Mouse (Mus musculus): ENCODE data around the gene Med21.

Med21 gene

GRCm38 (mm10) chr6:146685781-146686308 lies 43.5 kb downstream of the Med21 start:
- Histone ChIP-seq H3K27me3 (ENCODE audit: control insufficient read depth, insufficient read depth, low read length, poor library complexity, severe bottlenecking) (no peaks in the 10 kb centered on the region), H3K36me3 (ENCODE audit: control insufficient read depth, insufficient read depth, low read length, poor library complexity, severe bottlenecking) (no peaks in the 10 kb centered on the region)
- DNase-seq (ENCODE audit: low read depth, low spot score), result peak; percentile 26

- DNase-seq (ENCODE audit: low read depth, low spot score), result no peak
- Histone ChIP-seq H3K27me3 (ENCODE audit: control insufficient read depth, insufficient read depth, low read length, poor library complexity, severe bottlenecking) (no peaks in the 10 kb centered on the region), H3K36me3 (ENCODE audit: control insufficient read depth, insufficient read depth, low read length, poor library complexity, severe bottlenecking) (no peaks in the 10 kb centered on the region)
Observed at GRCm38 (mm10) chr6:146686463-146687196, 44.3 kb downstream of the Med21 start.

DNA sequence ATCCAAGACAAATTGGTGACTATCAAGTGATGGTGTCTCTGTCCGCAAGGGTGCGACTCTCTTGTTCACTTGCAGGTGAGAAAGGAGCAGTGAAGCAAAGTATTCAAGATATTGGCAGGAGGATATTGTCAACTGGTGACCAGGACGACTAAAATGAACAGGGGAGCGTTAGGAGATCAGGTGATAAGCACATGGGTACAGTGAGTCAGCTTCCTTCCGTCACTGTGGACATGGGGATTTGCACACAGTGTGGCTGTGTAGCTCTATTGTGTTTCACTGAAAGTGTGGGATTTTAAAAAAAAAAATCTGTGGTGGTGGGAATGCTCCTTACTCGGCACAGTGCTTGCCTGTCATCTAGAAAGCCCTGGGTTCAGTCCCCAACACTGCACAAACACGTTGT lies 45.7 kb downstream of the Med21 start:
- H3K27me3 ChIP-seq (ENCODE audit: control insufficient read depth, insufficient read depth, low read length, poor library complexity, severe bottlenecking), result no peaks in the 10 kb centered on the region
- DNase-seq (ENCODE audit: low read depth, low spot score), result no peak

GRCm38 (mm10) chr6:146688861-146689260 lies 46.5 kb downstream of the Med21 start:
- DNase-seq (ENCODE audit: low read depth, low spot score), result no peak
- H3K36me3 ChIP-seq (ENCODE audit: control insufficient read depth, insufficient read depth, low read length, poor library complexity, severe bottlenecking), result no peaks in the 10 kb centered on the region

More for the DNA sequence above, 45.7 kb downstream of the Med21 start:
- no peaks in the 10 kb centered on the region for H3K36me3 ChIP-seq (ENCODE audit: control insufficient read depth, insufficient read depth, low read length, poor library complexity, severe bottlenecking)

DNA sequence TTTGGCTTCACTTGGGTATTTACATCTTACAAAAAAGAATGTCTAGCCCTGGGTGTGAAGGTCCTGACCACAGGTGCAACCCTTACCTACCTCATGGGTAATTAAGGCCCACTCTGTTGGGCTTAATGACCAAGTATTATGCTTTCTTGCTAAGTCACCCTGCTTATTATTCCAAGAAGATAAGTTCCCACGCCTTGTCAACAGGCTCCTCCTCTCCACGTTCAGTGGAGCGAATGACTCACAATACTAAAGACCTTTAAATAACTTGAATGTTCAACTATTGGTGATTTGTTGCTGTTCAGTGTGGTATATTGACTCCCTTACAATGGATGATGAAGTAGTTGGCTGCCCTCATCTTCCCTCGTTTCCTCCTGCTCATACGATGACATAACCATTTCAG lies 55.4 kb downstream of the Med21 start:
- Histone ChIP-seq H3K27me3 (ENCODE audit: control insufficient read depth, insufficient read depth, low read length, poor library complexity, severe bottlenecking) (no peaks in the 10 kb centered on the region), H3K36me3 (ENCODE audit: control insufficient read depth, insufficient read depth, low read length, poor library complexity, severe bottlenecking) (no peaks in the 10 kb centered on the region)
- no peak for DNase-seq (ENCODE audit: low read depth, low spot score)

More at GRCm38 (mm10) chr6:146688861-146689260, 46.5 kb downstream of the Med21 start:
- no peaks in the 10 kb centered on the region for H3K27me3 ChIP-seq (ENCODE audit: control insufficient read depth, insufficient read depth, low read length, poor library complexity, severe bottlenecking)

- DNase-seq (ENCODE audit: low read depth, low spot score), result no peak
- Histone ChIP-seq H3K36me3 (ENCODE audit: control insufficient read depth, insufficient read depth, low read length, poor library complexity, severe bottlenecking) (no peaks in the 10 kb centered on the region), H3K27me3 (ENCODE audit: control insufficient read depth, insufficient read depth, low read length, poor library complexity, severe bottlenecking) (no peaks in the 10 kb centered on the region)
Observed at GRCm38 (mm10) chr6:146698376-146698775, 56.0 kb downstream of the Med21 start.

Measured in splenic B cell, adult 2 months (primary cell).